Mouse (Mus musculus): ENCODE data around the gene Kcnab2. TPM values are rescaled to one million over a fixed set of nuclear protein-coding genes. Genes with fewer than 3 reads are reported as not detected.

Gene Kcnab2
- total and polyA plus RNA-seq, 3 experiments: 35.3 to 95.8 (median 58.3) TPM

DNA sequence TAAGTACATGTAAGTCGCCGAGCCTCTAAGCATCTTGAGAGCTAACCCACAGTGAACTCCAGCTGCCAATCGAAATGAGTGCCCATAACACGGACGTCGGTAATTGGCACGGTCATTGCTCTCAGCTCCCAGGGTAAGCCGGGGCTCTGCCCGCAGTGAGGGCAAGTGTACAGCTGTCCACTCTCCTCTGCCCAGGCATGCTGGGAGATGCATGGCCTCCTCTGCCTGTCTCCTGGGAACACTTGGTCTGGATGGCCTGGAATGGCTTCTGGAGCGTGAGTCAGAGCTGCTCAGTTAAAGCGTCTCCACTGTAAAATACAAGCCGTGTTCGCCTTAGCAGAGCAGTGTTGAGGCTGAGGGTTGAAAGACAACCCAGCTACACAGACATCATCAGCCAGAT is 11.1 kb downstream of the Kcnab2 start:
- TF ChIP-seq POLR2A (IDR thresholded peaks at IDR 0.05; ENCODE audit: low read depth, low read length) (no peak), TBP (conservative IDR thresholded peaks at IDR 0.05; ENCODE audit: low read depth, low read length) (no peak), USF1 (IDR thresholded peaks at IDR 0.05; ENCODE audit: low read depth, low read length) (no peak), ZC3H11A (IDR thresholded peaks at IDR 0.05; ENCODE audit: low read depth, low read length) (no peak), EP300 (IDR thresholded peaks at IDR 0.05; ENCODE audit: low read length) (no peak), CTCF (conservative IDR thresholded peaks at IDR 0.05 in 1 of 2, IDR thresholded peaks at IDR 0.05 in 1 of 2; ENCODE audit: low read depth in 2 of 2, low read length in 2 of 2) (no peak), ETS1 (conservative IDR thresholded peaks at IDR 0.05; ENCODE audit: low read depth, low read length) (no peak), MAX (IDR thresholded peaks at IDR 0.05; ENCODE audit: low read length) (no peak), BHLHE40 (IDR thresholded peaks at IDR 0.05; ENCODE audit: low read depth, low read length) (no peak), USF2 (conservative IDR thresholded peaks at IDR 0.05; ENCODE audit: low read depth, low read length) (no peak), CHD2 (IDR thresholded peaks at IDR 0.05; ENCODE audit: low read length) (no peak), ZNF384 (IDR thresholded peaks at IDR 0.05; ENCODE audit: low read depth, low read length) (no peak), NELFE (IDR thresholded peaks at IDR 0.05; ENCODE audit: low read depth, low read length) (no peak), ELF1 (IDR thresholded peaks at IDR 0.05; ENCODE audit: low read depth, low read length) (no peak), SIN3A (IDR thresholded peaks at IDR 0.05; ENCODE audit: low read length) (no peak), JUND (conservative IDR thresholded peaks at IDR 0.05; ENCODE audit: low read depth, low read length) (no peak), CHD1 (IDR thresholded peaks at IDR 0.05; ENCODE audit: low read depth, low read length) (no peak)
- no peak overlapping the region for H3K9ac ChIP-seq (ENCODE audit: insufficient read depth, low read depth)
- peaks cover 5% of the 10 kb centered on the region for H3K27me3 ChIP-seq (replicated peaks)
- no peak for DNase-seq (ENCODE audit: extremely low read depth)
- dilution Hi-C loops (cut with MboI; ENCODE audit: extremely low pct_ligation_motif_present, extremely low pct_unique_long_range_greater_than_20kb, low sequenced_read_pairs) (no loop called here), in situ Hi-C loops (cut with MboI; ENCODE audit: low pct_ligation_motif_present, low pct_unique_long_range_greater_than_20kb, low sequenced_read_pairs) (no loop called here)
- H3K4me3 ChIP-seq (replicated peaks in 1 of 3; ENCODE audit: low read depth in 2 of 3, low read length in 2 of 3, poor library complexity in 1 of 3): no peak overlapping the region
- 0 out of 4 replicates have a peak, but pooled peaks cover 0 to 2% of the 10 kb centered on the region in 2 experiments for H3K4me1 ChIP-seq (ENCODE audit: control insufficient read depth in 1 of 2, insufficient read depth in 2 of 2)
- no peak overlapping the region for H3K4me2 ChIP-seq (ENCODE audit: insufficient read depth, low read depth, poor library complexity, severe bottlenecking)
- no peaks in the 10 kb centered on the region for H3K79me2 ChIP-seq (replicated peaks; ENCODE audit: control insufficient read depth, extremely low read depth, insufficient read depth, poor library complexity, severe bottlenecking)
- H3K27ac ChIP-seq (ENCODE audit: insufficient read depth, low read depth): no peak overlapping the region
- H3K9me3 ChIP-seq (replicated peaks; ENCODE audit: low read length): peaks cover 50% of the 10 kb centered on the region
- H3K36me3 ChIP-seq (replicated peaks in 1 of 2; ENCODE audit: control insufficient read depth in 1 of 2, insufficient read depth in 1 of 2, low read length in 1 of 2): no peaks in the 10 kb centered on the region

DNA sequence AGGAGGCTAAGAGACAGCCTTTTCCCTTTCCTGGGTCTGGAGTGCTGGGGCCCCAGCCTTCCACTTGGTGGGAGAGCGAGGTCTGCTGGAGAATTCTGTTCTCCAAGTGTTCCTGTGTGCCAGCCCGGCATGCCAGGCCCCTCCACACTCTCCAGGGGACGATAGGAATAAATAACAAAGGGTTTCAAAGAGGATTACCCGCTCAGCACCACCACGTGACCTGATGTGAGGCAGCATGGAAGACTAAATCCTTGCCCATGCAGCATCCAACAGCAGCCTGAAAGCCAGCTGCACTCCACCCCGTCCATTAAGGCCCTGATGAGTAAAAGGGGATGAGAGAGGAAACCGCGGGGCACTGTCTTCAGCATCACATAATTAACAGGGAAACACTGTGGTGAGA is 12.6 kb downstream of the Kcnab2 start:
- no peak overlapping the region for H3K4me2 ChIP-seq (ENCODE audit: insufficient read depth, low read depth, poor library complexity, severe bottlenecking)
- no peak overlapping the region for H3K9ac ChIP-seq (ENCODE audit: insufficient read depth, low read depth)
- in situ Hi-C loops (cut with MboI; ENCODE audit: low pct_ligation_motif_present, low pct_unique_long_range_greater_than_20kb, low sequenced_read_pairs): no loop called here
- H3K4me1 ChIP-seq (ENCODE audit: control insufficient read depth in 1 of 2, insufficient read depth in 2 of 2): 0 out of 4 replicates have a peak, but pooled peaks cover 0 to 2% of the 10 kb centered on the region in 2 experiments
- no peak overlapping the region for H3K4me3 ChIP-seq (replicated peaks in 1 of 3; ENCODE audit: low read depth in 2 of 3, low read length in 2 of 3, poor library complexity in 1 of 3)
- peaks cover 37% of the 10 kb centered on the region for H3K9me3 ChIP-seq (replicated peaks; ENCODE audit: low read length)
- DNase-seq (ENCODE audit: extremely low read depth): no peak
- H3K36me3 ChIP-seq (replicated peaks in 1 of 2; ENCODE audit: control insufficient read depth in 1 of 2, insufficient read depth in 1 of 2, low read length in 1 of 2): no peaks in the 10 kb centered on the region
- no peak for TF ChIP-seq MEF2A (IDR thresholded peaks at IDR 0.05; ENCODE audit: borderline replicate concordance, low read depth, low read length)
- TF ChIP-seq PAX5 (IDR thresholded peaks at IDR 0.05; ENCODE audit: low read length): no peak
- TF ChIP-seq SIN3A (IDR thresholded peaks at IDR 0.05; ENCODE audit: low read length): no peak
- no peak for TF ChIP-seq MAX (IDR thresholded peaks at IDR 0.05; ENCODE audit: low read length)
- TF ChIP-seq ZMIZ1 (IDR thresholded peaks at IDR 0.05; ENCODE audit: low read depth, low read length): no peak
- no peak for TF ChIP-seq USF1 (IDR thresholded peaks at IDR 0.05; ENCODE audit: low read depth, low read length)
- TF ChIP-seq KAT2A (IDR thresholded peaks at IDR 0.05; ENCODE audit: insufficient replicate concordance, low read length): no peak
- TF ChIP-seq GABPA (IDR thresholded peaks at IDR 0.05; ENCODE audit: insufficient replicate concordance, low read depth, low read length): no peak
- TF ChIP-seq CHD2 (IDR thresholded peaks at IDR 0.05; ENCODE audit: low read length): no peak
- TF ChIP-seq NELFE (IDR thresholded peaks at IDR 0.05; ENCODE audit: low read depth, low read length): no peak
- no peak for TF ChIP-seq IRF4 (IDR thresholded peaks at IDR 0.05; ENCODE audit: low read depth, low read length)
- no peak for TF ChIP-seq MYC (IDR thresholded peaks at IDR 0.05; ENCODE audit: low read depth, low read length)
- no peaks in the 10 kb centered on the region for H3K79me2 ChIP-seq (replicated peaks; ENCODE audit: control insufficient read depth, extremely low read depth, insufficient read depth, poor library complexity, severe bottlenecking)
- peaks cover 9% of the 10 kb centered on the region for H3K27me3 ChIP-seq (replicated peaks)
- no peak overlapping the region for H3K27ac ChIP-seq (ENCODE audit: insufficient read depth, low read depth)
- dilution Hi-C loops (cut with MboI; ENCODE audit: extremely low pct_ligation_motif_present, extremely low pct_unique_long_range_greater_than_20kb, low sequenced_read_pairs): no loop called here

All from CH12.LX (cell line).